In genomic region chrX:139247294-139247693, GRCm38 (mm10) we compare ENCODE assay signal across 9 mouse cellular contexts. TPM values are rescaled to one million over a fixed set of nuclear protein-coding genes. Genes with fewer than 3 reads are reported as not detected.
DNase-seq lines count a peak whose midpoint lies in the region; ATAC-seq and TF ChIP-seq lines count a peak whose summit lies in the region.
"Had no signal": no experiment of that assay in that cellular context is flagged by ENCODE, and none has a peak within 500 bp of the region (broad histone marks: within the 10 kb centered on the region; RNA-seq: fewer than 3 reads in every experiment).

No protein-coding gene starts in this region.

- intact Hi-C loops in gastrocnemius, adult 2 months (cut with DNase I), result no loop called here

- H3K27ac ChIP-seq in gastrocnemius, adult 2 months, result no peak overlapping the region
- H3K27ac ChIP-seq in lung, embryonic 14.5 days (ENCODE audit: low read depth), result no peak overlapping the region
- H3K27ac ChIP-seq in liver, embryonic 13.5 days, result no peak overlapping the region
- H3K27ac ChIP-seq: embryonic facial prominence, embryonic 15.5 days had no signal

- no peak overlapping the region for H3K4me3 ChIP-seq in gastrocnemius, adult 2 months
- no peak overlapping the region for H3K4me3 ChIP-seq in lung, embryonic 14.5 days (ENCODE audit: low read depth, low read length)
- no peak overlapping the region for H3K4me3 ChIP-seq in liver, embryonic 13.5 days (replicated peaks)
- H3K4me3 ChIP-seq: embryonic facial prominence, embryonic 15.5 days had no signal

- H3K27me3 ChIP-seq in lung, embryonic 14.5 days (ENCODE audit: insufficient read depth, low read length), result no peaks in the 10 kb centered on the region
- no peaks in the 10 kb centered on the region for H3K27me3 ChIP-seq in liver, embryonic 13.5 days
- H3K27me3 ChIP-seq: embryonic facial prominence, embryonic 15.5 days had no signal

- WGBS in lung, embryonic 14.5 days, result 75% methylated on average over 3 of the region's 3 CpGs
- 56% methylated on average over 3 of the region's 3 CpGs for WGBS in liver, embryonic 13.5 days (ENCODE audit: insufficient replicate concordance)

- H3K4me2 ChIP-seq in lung, embryonic 14.5 days, result no peak overlapping the region
- no peak overlapping the region for H3K4me2 ChIP-seq in liver, embryonic 13.5 days
- H3K4me2 ChIP-seq: embryonic facial prominence, embryonic 15.5 days had no signal

- no peak overlapping the region for H3K9ac ChIP-seq in lung, embryonic 14.5 days
- no peak overlapping the region for H3K9ac ChIP-seq in liver, embryonic 13.5 days
- H3K9ac ChIP-seq: embryonic facial prominence, embryonic 15.5 days had no signal

- no peak for ATAC-seq in lung, embryonic 14.5 days (ENCODE audit: insufficient read depth)
- no peak for ATAC-seq in liver, embryonic 13.5 days (ENCODE audit: low read depth)

- TF ChIP-seq CTCF in gastrocnemius, adult 2 months (IDR thresholded peaks at IDR 0.05), result peak; percentile 50
- TF ChIP-seq CTCF in lung, embryonic 14.5 days (IDR thresholded peaks at IDR 0.05; ENCODE audit: low read depth), result peak; percentile 43; the same call in 1 of the 2 replicates

- H3K36me3 ChIP-seq in lung, embryonic 14.5 days (ENCODE audit: insufficient read depth), result no peaks in the 10 kb centered on the region
- no peaks in the 10 kb centered on the region for H3K36me3 ChIP-seq in liver, embryonic 13.5 days
- H3K36me3 ChIP-seq: embryonic facial prominence, embryonic 15.5 days had no signal

- H3K4me1 ChIP-seq in lung, embryonic 14.5 days (ENCODE audit: insufficient read depth), result no peaks in the 10 kb centered on the region
- no peaks in the 10 kb centered on the region for H3K4me1 ChIP-seq in liver, embryonic 13.5 days (replicated peaks)
- H3K4me1 ChIP-seq: embryonic facial prominence, embryonic 15.5 days had no signal

- peak; percentile 18 for DNase-seq in gastrocnemius, adult 2 months
- no peak for DNase-seq in gastrocnemius, adult 8-10 months (ENCODE audit: low spot score in 2 of 2)
- peak; percentile 17 for DNase-seq in lung, embryonic 14.5 days
- DNase-seq in lung, adult 18-20 months, result no peak
- DNase-seq in R1 (ENCODE audit: low read depth, low spot score) (peak; percentile 67), MN1 (ENCODE audit: low spot score) (no peak)
- peak; percentile 0 for DNase-seq in liver, embryonic 13.5 days
- no peak for DNase-seq in ovary, postnatal 10 days (ENCODE audit: low spot score)

- no peaks in the 10 kb centered on the region for H3K9me3 ChIP-seq in lung, embryonic 14.5 days (ENCODE audit: low read depth, low read length)
- H3K9me3 ChIP-seq in liver, embryonic 13.5 days (replicated peaks), result no peaks in the 10 kb centered on the region
- H3K9me3 ChIP-seq: embryonic facial prominence, embryonic 15.5 days had no signal

RNA-seq across cellular contexts. Expression of gene Mum1l1, which starts 37.5 kb away (rescaled TPM):
- total RNA-seq in gastrocnemius, adult 2 months (2021), result 1 to 10 TPM; 4.6 to 6.1 TPM
- 1 to 10 TPM; 3.4 to 5.2 (median 4.6) TPM for total RNA-seq in gastrocnemius, adult 8-10 months (2022)
- 39.3 and 39.6 TPM in 2 replicates for polyA plus RNA-seq in lung, embryonic 14.5 days (2014; fragmentation: Nextera tagmentation; extraction: Ambion mirVana)
- 2.8 and 2.9 TPM in 2 replicates for polyA plus RNA-seq in liver, embryonic 13.5 days (2015; fragmentation: Nextera tagmentation; extraction: Ambion mirVana)

Comparison
In these comparisons a context has a peak if more than half of its experiments do, and no peak if none do; other contexts are left out.
1. DNase-seq: peak in gastrocnemius, adult 2 months (single experiment), lung, embryonic 14.5 days (single experiment), R1 (single experiment) and liver, embryonic 13.5 days (single experiment); none in gastrocnemius, adult 8-10 months (0 of 2), lung, adult 18-20 months (0 of 2), MN1 (single experiment) and ovary, postnatal 10 days (single experiment).